Mouse (Mus musculus): ENCODE results near the gene Dhrs7b.

- TF ChIP-seq CTCF (IDR thresholded peaks at IDR 0.05) (peak; percentile 82), EP300 (IDR thresholded peaks at IDR 0.05) (0 out of 2 replicates have a peak, but pooled peaks have one; percentile 22)
Measured at GRCm38 (mm10) chr11:60879423-60879822, 49.0 kb downstream of the Dhrs7b start.

Measured in lung, postnatal 0 days (tissue).